Comparison of ENCODE assay signal across 26 mouse cellular contexts in the genomic region with DNA sequence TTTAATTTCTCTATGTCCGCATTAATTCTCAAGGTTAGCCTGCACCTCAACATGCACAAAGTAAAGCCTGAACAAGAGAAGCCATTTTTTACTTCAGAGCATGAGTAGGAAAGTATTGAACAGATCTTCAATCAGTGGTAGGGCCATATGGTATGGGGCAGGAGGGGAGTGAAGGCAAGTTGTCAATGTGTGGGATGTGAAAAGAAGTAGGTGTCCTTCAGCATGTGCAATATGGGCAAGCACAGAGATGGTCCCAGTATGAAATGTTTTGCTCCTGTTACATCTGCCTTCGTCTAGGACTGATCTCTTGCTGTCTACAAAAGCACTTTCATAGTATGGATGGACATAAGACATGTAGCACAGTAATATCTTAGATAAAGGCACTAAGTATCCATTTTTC.
DNase-seq lines count a peak whose midpoint lies in the region; TF ChIP-seq lines count a peak whose summit lies in the region.
"Had no signal": no experiment of that assay in that cellular context is flagged by ENCODE, and none has a peak within 500 bp of the region (broad histone marks: within the 10 kb centered on the region; RNA-seq: fewer than 3 reads in every experiment).

No protein-coding gene starts in this region.

- 72% methylated on average over 2 of the region's 2 CpGs for WGBS in cerebellum, adult 2 months

- H3K4me3 ChIP-seq in cerebellum, adult 2 months (replicated peaks; ENCODE audit: insufficient read depth, low read depth, low read length): no peak overlapping the region
- H3K4me3 ChIP-seq: embryonic facial prominence, embryonic 13.5 days; erythroblast, embryonic 14.5 days; forebrain, embryonic 12.5 days; gastrocnemius, adult 2 months; heart, embryonic 10.5 days; hindbrain, embryonic 15.5 days; intestine, embryonic 15.5 days; midbrain, embryonic 10.5 days; stomach, embryonic 15.5 days had no signal

- H3K27ac ChIP-seq in cerebellum, adult 2 months (ENCODE audit: insufficient read depth, low read length): no peak overlapping the region
- H3K27ac ChIP-seq: embryonic facial prominence, embryonic 13.5 days; forebrain, embryonic 12.5 days; gastrocnemius, adult 2 months; heart, embryonic 10.5 days; hindbrain, embryonic 15.5 days; intestine, embryonic 15.5 days; macrophage; midbrain, embryonic 10.5 days; stomach, embryonic 15.5 days had no signal

- no peak for TF ChIP-seq POLR2A in cerebellum, adult 2 months (IDR thresholded peaks at IDR 0.05; ENCODE audit: borderline replicate concordance, insufficient read depth, low read length)

- no peaks in the 10 kb centered on the region for H3K27me3 ChIP-seq in cerebellum, adult 2 months (ENCODE audit: control insufficient read depth, insufficient read depth, low read length)
- H3K27me3 ChIP-seq: embryonic facial prominence, embryonic 13.5 days; forebrain, embryonic 12.5 days; hindbrain, embryonic 15.5 days; intestine, embryonic 15.5 days; stomach, embryonic 15.5 days had no signal

- TF ChIP-seq CTCF in cerebellum, adult 2 months (IDR thresholded peaks at IDR 0.05; ENCODE audit: borderline replicate concordance, insufficient read depth, low read depth, low read length): no peak

- peak; percentile 3 to 44 for DNase-seq in left cerebral cortex, adult 18-20 months (ENCODE audit: low spot score in 2 of 2)
- no peak for DNase-seq in left cerebral cortex, adult 11 months (ENCODE audit: low spot score)
- peak; percentile 70 for DNase-seq in brain, adult 2 months (ENCODE audit: low read depth, low spot score)
- DNase-seq in layer of hippocampus, adult 11-12 months (ENCODE audit: low spot score): peak; percentile 69
- DNase-seq in layer of hippocampus, postnatal 14 days (ENCODE audit: low spot score in 2 of 2): peak; percentile 24 to 87
- DNase-seq in heart, adult 18-20 months: no peak
- no peak for DNase-seq in cerebellum, adult 2 months
- DNase-seq: adrenal gland, adult 2 months; cerebellum, adult 11-12 months; cerebellum, postnatal 36 days; embryo, embryonic 11 days; gastrocnemius, adult 2 months; heart, postnatal 4 days; kidney, adult 8-10 months; kidney, postnatal 14 days; liver, postnatal 0 days; thymus, adult 2 months had no signal

- no peaks in the 10 kb centered on the region for H3K4me1 ChIP-seq in cerebellum, adult 2 months (ENCODE audit: control insufficient read depth, insufficient read depth, low read length)
- H3K4me1 ChIP-seq: embryonic facial prominence, embryonic 13.5 days; forebrain, embryonic 12.5 days; heart, embryonic 10.5 days; hindbrain, embryonic 15.5 days; intestine, embryonic 15.5 days; midbrain, embryonic 10.5 days; stomach, embryonic 15.5 days had no signal

Comparison
In these comparisons a context has a peak if more than half of its experiments do, and no peak if none do; other contexts are left out.
1. DNase-seq: peak in left cerebral cortex, adult 18-20 months (2 of 2), brain, adult 2 months (single experiment), layer of hippocampus, adult 11-12 months (single experiment) and layer of hippocampus, postnatal 14 days (2 of 2); none in left cerebral cortex, adult 11 months (single experiment), heart, adult 18-20 months (0 of 2) and cerebellum, adult 2 months (0 of 2).